Mouse (Mus musculus): Measurements from ENCODE around the gene Masp2. TPM values are rescaled to one million over a fixed set of nuclear protein-coding genes. Genes with fewer than 3 reads are reported as not detected.

Gene Masp2
- total RNA-seq, 2 experiments from 2014 or later: 0.35 to 0.41 TPM

GRCm38 (mm10) chr4:148596731-148597130 lies 5.6 kb upstream of the Masp2 start:
- DNase-seq: no peak
- intact Hi-C loops (cut with DNase I; ENCODE audit: low total_unique reads): no loop called here

DNA sequence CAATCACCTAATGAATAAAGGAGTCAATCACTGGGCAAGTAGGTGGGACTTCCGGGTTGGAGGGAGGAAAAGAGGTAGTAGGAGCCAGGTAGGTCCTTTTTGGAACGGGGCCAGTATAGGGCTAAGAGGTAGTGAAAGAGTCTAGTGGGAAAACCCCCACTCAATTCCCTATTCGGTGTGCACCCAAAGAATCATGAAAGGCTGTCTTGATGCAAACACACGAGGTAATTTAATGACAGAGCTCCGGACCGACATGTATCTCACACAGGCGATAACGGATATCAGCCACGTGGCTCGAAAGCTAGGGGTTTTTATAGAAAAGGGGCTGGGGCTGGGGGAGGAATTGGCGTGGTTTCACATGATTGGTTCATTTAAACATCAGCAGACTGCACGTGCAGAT lies 3.5 kb upstream of the Masp2 start:
- DNase-seq: no peak

GRCm38 (mm10) chr4:148600316-148600715 lies 2.0 kb upstream of the Masp2 start:
- intact Hi-C loops (cut with DNase I; ENCODE audit: low total_unique reads): no loop called here
- DNase-seq: no peak

More for the DNA sequence above, 3.5 kb upstream of the Masp2 start:
- intact Hi-C loops (cut with DNase I; ENCODE audit: low total_unique reads): no loop called here

DNA sequence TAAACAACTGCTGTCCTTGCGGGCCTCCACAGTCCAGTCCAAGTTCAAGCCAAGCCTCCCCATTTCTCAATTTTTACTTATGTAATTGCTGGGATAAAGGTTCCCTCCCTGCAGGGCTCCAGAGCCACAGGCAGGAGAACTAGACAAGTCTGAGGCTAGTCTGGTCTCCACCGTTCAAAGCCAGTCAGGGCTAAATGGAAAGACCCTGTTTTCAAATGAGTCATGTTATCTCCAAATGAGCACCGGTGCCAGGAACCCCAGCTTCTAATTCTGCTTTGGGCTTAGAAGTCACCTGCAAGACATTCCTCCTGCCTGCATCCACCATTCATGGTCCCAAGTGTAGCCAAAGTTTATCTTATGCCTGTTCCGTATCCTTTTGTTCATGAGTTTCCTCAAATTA lies 483 bp upstream of the Masp2 start:
- intact Hi-C loops (cut with DNase I; ENCODE audit: low total_unique reads): no loop called here
- DNase-seq: no peak

GRCm38 (mm10) chr4:148603376-148604139 lies 1.2 kb downstream of the Masp2 start:
- intact Hi-C loops (cut with DNase I; ENCODE audit: low total_unique reads): no loop called here
- no peak for DNase-seq

DNA sequence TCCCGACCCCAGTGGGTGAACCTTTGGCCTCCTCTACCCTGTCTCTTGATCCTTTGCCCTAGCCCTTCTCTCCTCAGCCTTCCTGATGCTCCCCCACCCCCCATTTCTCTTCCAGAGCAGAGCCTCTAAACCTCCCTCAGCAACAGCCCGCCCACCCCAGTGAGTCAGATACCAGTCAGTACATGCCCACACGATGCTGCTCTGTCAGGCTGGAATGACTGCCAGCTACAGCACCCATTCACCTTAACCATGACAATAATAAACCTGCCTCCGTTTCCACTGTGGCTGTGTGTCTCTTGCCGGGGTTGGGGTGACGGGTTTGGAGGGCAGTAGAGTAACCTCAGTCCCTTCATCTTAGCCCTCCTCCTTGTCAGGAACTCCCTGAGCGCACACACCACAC lies 1.8 kb downstream of the Masp2 start:
- intact Hi-C loops (cut with DNase I; ENCODE audit: low total_unique reads): no loop called here
- no peak for DNase-seq

DNA sequence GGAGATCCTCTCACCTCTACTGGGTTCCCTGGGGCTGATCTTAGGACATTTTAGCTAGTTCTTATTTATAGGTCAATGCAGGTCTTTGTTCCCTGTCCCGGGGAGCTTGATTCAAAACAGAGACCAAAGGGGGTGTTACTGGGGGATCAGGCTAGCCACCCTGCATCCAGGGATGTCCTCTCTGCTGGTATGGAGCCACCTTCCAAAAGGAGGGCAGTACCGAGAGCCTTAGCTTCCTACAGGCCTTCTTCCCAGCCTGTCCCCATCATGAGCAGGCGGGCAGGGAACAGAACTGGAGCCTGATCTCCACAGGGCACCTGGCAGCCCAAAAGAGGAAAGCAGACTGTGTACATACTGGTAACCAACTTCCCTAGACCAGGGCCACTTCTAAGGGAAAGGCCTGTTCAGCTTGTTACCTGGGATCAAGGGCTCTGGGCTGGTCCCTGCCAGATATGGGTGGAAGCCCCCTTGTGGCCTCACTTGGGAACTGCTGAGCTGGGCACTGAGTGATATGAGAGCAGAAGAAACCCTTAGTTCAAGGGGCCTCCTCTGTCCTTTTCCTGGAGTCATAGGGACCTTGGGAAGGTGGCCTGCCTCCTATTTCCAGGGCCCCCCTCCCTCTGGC lies 2.3 kb downstream of the Masp2 start:
- intact Hi-C loops (cut with DNase I; ENCODE audit: low total_unique reads): no loop called here
- DNase-seq: peak; percentile 59

- peak; percentile 80 for DNase-seq
- intact Hi-C loops (cut with DNase I; ENCODE audit: low total_unique reads): no loop called here
These were observed 5.4 kb downstream of the Masp2 start for GRCm38 (mm10) chr4:148607758-148608157.

DNA sequence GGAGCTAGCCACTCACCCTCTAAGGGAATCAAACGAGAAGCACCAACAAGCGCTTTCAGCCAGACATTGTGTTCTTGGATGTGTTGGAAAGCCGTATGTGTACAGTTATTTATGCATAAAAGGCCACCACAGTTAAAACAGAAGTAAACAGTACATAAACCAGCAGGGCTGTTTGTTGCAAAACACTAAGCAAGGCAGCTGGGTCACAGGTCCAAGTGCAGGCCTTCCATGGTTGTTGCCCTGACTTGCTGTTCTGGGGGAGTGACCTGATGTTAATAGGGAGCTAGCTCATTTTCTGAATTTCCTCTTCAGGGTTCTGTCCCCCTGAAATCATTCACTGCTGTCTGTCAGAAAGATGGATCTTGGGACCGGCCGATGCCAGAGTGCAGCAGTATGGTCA lies 7.5 kb downstream of the Masp2 start:
- no peak for DNase-seq
- intact Hi-C loops (cut with DNase I; ENCODE audit: low total_unique reads): no loop called here

DNA sequence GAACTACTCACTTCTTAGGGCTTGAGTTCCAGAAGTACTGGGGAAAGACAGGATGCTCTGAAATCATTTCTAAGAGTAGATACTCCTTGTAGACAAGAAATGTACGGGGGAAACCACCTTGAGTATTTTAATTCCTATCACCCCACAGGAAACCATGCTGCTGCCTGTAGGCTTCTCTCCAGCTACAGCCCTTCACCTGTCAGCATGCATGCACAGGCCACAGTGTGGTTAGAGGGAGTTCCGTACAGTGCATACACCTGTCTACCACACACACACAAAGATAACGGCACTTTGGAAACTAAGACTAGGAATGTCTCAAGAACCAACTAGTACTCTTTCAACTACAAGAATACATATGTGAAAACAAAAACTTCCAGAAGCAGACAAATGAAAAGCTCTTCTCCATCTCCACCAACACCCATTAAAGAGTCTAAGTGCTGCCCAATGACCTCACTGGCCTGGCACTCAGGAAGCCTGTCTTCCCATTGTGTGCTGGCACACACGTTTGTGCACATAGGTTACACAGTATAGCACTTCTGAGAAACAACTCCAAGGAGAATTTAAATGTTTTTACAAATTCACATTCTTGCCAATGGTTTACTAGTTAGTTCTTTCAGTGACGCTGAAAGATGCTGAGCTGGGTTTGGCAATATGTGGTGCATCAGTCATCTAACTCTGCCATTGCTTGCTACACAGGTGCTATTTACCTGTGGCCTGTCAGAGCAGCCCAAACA lies 8.4 kb downstream of the Masp2 start:
- no peak for DNase-seq
- intact Hi-C loops (cut with DNase I; ENCODE audit: low total_unique reads): no loop called here

- DNase-seq: no peak
- intact Hi-C loops (cut with DNase I; ENCODE audit: low total_unique reads): no loop called here
These were observed 10.2 kb downstream of the Masp2 start for GRCm38 (mm10) chr4:148612557-148612956.

DNA sequence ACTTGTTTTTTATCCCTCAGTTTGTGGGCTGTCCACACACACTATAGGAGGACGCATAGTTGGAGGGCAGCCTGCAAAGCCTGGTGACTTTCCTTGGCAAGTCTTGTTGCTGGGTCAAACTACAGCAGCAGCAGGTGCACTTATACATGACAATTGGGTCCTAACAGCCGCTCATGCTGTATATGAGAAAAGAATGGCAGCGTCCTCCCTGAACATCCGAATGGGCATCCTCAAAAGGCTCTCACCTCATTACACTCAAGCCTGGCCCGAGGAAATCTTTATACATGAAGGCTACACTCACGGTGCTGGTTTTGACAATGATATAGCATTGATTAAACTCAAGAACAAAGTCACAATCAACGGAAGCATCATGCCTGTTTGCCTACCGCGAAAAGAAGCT lies 11.4 kb downstream of the Masp2 start:
- DNase-seq: no peak
- intact Hi-C loops (cut with DNase I; ENCODE audit: low total_unique reads): no loop called here

GRCm38 (mm10) chr4:148619805-148620204 lies 17.5 kb downstream of the Masp2 start:
- intact Hi-C loops (cut with DNase I; ENCODE audit: low total_unique reads): no loop called here
- no peak for DNase-seq

- intact Hi-C loops (cut with DNase I; ENCODE audit: low total_unique reads): no loop called here
These were observed 18.4 kb downstream of the Masp2 start for GRCm38 (mm10) chr4:148620718-148621117.

GRCm38 (mm10) chr4:148622485-148622884 lies 20.1 kb downstream of the Masp2 start:
- DNase-seq: no peak
- intact Hi-C loops (cut with DNase I; ENCODE audit: low total_unique reads): no loop called here

More at GRCm38 (mm10) chr4:148620718-148621117, 18.4 kb downstream of the Masp2 start:
- no peak for DNase-seq

DNA sequence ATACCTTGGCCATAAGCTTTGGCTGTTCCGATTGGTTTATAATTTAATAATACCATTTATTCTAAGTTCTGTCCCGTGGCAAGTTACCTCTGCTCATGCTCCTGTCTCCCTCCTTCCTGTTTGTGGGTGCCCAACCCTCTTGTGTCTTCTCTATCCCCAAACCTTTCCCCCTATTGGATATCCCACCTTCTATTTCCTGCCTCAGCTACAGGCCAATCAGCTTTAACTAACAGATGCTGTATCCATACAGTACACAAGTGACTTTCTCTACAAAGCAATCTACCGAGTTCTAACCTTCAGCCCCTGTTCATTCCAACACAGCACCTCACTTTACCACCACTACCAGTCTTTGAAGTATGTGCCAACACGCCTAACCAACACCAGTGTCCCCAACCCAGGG lies 21.3 kb downstream of the Masp2 start:
- no peak for DNase-seq
- intact Hi-C loops (cut with DNase I; ENCODE audit: low total_unique reads): no loop called here

DNA sequence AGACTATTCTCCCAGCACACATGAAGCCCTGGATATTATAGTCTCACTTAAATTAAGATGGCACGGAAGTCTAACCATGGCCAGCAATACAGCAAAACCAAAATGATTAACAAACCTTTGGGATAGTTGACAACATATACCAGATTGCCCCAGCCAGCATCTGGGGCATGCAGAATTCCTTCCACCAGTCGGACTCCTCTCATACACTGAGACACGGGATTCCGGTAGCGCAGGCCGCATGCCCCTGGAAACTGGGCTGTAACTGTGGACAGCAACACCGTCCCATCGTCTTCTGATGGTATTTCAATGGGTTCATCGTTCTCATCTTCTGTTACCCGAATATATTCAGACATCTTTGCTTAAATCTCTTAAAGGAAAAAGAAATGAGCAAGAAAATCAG lies 22.7 kb downstream of the Masp2 start:
- DNase-seq: no peak
- intact Hi-C loops (cut with DNase I; ENCODE audit: low total_unique reads): no loop called here

- intact Hi-C loops (cut with DNase I; ENCODE audit: low total_unique reads): no loop called here
- peak; percentile 34 for DNase-seq
These were observed 23.6 kb downstream of the Masp2 start for GRCm38 (mm10) chr4:148625756-148626622.

DNA sequence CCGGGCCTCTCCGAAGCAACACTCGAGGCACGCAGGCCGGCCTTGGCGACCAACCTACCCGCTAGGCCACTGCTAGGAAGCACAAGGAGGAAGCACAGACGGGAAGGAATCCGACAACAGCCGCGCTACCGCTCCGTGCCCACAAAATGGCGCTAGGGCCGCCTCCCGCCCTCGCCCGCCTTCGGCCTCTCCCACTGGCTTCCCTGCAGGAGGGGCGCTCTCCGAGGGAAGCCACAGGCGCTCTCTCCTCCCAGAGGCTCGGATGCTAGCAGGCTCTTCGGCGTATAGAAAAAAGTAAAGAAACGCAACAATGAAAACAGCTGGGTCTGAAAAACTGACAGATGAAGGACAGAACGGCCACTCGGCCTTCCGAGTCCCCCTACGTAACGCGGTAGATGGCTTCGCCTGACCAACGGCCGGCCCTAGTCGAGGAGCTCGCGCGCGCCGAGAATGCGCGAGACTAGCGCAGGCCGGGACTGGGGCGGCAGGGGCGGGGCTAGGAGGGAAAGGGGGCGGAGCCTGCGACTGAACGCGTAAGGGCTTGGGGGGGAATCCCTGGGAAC lies 24.4 kb downstream of the Masp2 start, which contains the start of gene Tardbp:
Gene Tardbp, minus strand, starts transcription at position 397 of the 563 bp plus-strand sequence.
- DNase-seq: peak; percentile 97
- intact Hi-C loops (cut with DNase I; ENCODE audit: low total_unique reads): no loop called here

Data from gastrocnemius, postnatal 14 days (tissue).